Mouse (Mus musculus) embryo, embryonic 10 days (tissue): ENCODE measurements around the gene Ctps.
"Not testable (repeated sequence)": the region's sequence is repeated elsewhere in the genome, so short reads cannot be mapped to it uniquely, and the experiment has no call there.

Experiments
- DNase-seq: peaks from one replicate; pipeline ENCODE4 v3.0.0-alpha.2; 2015; ENCODE audit warnings: low spot score

The Ctps gene

DNA sequence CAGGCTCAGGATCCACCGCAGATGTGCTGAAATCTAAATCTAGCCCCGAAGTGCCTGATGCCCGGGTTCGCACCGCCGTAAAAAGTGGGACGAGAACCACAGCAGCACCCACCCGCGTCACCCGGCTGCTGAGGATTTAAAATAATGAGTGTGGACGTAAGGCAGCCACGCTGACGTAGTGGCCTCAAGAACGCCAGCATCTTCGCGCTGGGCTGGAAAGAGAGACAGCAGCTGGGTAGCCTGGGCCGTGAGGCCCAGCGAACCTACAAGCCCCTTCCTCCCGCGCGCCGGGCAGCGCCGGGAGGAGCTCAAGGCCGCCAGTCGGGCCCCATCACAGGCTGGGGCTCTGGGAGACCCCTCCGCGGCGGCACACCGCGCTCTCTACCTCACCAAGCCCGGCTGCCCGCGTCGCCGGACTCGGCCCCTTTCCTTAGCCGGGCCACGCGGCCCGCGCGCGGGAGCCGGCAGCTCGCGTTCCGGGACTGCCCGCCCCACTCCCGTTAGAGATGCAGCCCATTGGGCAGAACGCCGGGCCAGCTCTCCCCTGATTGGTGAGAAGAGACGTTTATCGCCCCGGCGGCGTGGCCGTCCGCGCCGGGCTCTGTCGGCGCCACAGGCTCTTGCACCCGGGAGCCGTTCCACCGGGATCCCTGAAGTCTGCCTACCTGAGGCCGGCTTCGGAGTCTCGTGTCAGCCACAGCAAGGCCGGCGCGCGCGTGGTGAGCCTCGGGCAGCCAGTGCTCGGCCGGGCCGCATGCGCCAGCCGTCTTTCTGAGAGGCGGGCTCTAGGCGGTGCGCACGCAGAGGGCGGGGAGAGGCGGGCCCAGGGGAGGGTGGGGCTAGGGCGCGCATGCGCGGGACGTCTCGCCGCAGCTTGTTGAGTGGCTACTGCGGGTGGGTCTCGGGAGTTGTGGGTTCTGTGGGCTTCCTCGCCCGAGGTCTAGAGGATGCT, at the start of gene Ctps:
Gene Ctps, minus strand, starts transcription at position 791 of the 952 bp plus-strand sequence.
- DNase-seq = peak; percentile 95

DNA sequence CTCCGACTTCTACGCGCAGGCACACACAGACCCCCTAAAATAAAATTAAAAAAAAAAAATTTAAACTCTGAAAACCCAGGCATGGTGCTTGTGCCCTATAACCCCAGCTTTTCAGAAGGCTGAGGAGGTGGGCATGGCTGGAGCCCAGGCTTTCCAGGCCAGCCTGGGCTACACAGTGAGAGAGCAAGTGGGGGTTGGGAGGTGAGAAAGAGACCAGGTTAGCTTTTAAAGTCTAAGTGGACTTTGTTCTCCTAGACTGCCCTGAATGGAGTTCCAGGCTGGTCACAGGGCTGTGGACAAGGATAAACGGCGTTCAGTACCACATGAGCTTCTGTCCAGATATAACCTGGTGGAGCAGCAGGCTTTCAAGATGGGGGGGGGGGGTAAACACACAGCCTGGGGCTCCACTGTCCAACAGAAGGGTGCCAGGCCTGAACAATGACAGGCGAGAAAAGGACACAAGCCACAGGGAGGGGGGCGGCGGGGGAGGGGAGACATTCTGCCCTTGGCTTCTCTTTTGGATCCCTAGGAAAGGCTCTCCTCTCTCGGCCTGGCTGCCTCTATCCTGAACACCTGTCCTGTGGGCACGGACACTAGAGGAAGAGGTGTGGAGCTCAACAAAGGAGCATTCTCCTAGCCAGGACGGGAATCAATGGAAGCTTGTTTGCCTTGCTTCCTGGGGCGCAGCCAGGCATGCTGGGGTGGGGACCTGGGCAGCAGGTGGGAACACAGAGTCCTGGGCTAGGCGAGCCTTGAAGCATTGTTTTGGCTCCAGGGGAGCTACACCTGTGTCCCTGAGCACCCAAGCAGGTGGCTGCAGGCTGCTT, 46.3 kb upstream of the Ctps start:
- DNase-seq = no peak

DNA sequence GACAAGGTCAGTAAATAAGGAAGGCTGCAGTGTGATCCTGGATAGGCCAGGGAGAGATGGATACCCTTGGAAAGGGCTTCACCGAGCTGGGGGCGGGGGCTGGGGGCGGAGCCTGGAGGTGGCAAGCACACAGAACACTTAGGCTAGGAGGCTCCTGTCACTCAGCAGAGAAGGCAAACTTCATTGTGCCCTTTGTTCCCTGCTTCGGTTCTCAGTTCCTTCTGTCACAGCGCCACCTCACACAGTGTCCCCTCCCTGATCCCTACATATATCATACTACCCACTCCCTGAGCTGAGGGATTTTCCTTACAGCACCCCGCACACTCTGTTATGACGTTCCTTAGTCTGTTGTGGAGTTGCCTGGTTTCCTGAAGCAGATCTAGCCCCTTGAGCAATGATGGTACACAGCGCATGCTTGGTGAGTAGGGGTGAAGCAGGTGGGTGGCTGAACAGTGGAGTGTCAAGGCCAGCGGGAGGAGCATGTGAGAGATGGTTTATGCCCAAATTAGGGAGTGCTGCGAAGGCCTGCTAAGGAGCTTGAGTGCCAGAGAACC, 45.5 kb upstream of the Ctps start:
- DNase-seq = peak; percentile 67

DNA sequence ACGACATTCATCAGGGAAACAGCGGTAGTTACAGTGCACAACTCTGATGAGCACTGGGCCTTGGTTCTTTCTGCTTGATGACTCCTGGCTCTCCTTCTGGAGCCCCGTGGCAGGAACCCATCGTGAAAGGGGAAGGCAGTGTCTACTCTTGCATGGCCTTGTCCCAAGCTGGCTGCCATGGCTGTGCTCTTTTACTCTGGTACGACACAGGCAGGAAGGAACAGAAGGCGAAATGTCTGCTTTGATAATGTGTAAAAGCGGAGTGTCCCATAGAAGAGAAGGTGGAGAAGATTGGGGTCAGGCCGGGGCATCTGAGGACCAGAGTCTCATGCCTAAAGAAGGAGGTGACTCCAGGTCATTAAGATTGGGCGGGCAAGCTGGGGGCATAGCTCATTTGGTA, 44.6 kb upstream of the Ctps start:
- DNase-seq = no peak

DNA sequence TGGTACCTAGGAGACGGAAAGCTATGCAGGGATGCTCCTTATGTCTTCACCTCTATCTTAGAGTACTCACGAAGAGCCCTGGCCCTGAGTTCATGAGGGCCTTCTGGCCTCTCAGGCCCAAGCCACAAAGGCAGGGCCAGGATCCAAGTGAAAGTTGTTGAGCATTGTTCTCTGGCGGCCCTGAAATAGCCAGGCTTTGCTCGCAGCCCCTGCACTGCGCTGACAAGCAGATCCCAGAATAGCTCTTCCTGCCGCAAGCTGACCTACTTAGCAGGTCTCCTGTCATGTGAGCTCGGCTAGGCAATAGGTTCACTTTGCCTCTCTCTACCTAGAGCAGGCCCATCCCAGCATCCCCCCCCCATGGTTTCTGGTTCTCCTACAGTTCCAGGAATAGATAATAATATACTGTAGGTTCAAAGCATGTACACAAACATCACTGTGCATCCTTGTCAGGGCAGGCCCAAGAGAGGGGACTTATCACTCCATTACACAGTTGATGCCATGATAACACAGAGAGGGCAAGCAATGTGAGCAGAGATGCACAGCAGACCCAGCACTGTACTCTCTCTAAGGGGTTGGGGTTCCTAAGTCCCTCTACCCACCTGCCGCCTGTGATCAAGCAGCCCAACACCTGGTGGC, 43.7 kb upstream of the Ctps start:
- peak; percentile 19 for DNase-seq

DNA sequence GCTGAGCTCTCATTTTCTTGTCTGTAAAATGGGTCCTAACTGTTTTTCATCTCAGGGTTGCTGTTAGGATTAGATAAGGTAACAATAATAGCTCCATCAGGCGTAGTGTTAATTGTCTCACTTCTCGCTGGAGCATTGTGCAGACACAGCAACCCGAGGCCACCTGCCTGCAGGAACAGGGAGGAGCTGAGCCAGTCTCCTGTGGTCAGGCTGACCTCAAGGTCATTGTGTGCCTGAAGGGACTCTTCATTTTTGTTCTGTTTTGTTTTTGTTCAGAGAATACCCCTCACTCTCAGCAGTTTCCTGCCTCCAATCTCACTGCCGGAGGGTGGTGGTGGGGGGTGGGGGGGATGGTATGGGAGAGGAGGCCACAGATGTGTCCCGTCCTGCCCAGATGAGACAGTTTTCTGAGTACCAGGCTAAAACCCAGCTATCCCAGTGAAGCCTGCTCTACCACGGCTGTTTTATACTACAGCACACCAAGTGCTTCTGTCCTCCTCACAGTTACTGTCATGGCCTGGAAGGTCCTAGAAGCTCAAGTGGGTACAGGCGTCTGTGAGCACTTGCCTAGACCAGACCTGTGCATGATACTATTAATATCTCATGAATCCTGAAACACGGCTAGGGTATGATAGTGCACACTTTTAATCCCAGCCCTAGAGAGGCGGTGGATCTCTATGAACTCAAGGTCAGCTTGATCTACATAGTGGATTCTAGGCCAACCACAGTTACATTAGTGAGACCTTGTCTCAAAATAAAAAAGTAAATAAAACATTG, 42.4 kb upstream of the Ctps start:
- peak; percentile 73 for DNase-seq

DNA sequence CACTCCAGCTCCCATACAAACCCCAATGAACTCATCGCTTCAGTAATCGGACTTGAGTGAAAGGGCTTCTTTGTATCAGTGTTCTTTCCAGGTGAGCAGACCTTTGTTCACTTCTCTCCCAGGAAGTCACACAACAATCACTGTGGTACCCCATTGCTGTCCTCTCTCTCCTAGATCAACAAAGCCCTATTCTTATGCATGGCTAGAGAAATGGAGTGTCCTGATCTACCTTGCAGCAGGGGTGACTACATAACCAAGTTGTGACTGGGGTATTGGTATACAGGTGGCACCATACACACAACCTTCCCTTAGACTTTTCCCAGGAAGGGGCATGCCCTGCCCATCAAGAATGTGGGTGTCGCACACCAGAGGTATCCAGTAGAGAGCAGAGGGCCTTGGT, 40.9 kb upstream of the Ctps start:
- DNase-seq = no peak

DNA sequence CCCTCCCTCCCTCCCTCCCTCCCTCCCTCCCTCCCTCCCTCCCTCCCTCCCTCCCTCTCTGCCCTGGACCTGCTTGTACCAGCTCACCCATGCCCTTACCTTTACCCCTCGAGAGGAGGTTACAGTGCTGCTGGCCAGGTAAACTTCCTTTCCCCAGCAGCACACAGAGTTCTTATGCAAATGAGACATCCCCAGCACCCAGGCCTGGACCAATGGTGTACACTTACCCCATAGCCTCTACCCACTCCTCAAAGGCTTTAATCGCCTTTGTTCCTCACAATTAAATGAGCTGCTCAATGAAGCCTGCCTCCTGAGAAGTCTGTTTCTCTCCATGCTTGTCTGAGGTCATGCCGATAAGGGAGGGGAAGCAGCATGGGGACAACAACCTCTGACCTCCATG, 36.9 kb upstream of the Ctps start:
- DNase-seq = no peak

DNA sequence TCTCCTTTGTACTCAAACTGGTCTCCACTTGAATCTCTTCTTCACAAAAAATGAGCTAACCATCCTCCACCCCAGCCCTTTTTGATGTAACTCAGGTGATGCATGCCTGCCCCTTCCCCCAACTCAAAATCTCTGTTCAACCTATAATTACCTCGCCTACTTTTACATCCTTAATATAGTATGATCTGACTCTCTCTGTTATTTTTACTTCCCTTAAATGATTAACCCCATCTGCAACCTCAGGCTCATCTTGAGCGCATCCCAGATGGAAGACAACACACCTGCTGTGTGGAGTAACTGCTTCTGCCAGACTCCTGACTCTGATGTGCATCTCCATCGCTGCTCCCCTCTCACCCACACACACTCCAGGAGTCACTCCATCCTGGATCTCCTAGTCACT, 32.6 kb upstream of the Ctps start:
- DNase-seq = no peak

DNA sequence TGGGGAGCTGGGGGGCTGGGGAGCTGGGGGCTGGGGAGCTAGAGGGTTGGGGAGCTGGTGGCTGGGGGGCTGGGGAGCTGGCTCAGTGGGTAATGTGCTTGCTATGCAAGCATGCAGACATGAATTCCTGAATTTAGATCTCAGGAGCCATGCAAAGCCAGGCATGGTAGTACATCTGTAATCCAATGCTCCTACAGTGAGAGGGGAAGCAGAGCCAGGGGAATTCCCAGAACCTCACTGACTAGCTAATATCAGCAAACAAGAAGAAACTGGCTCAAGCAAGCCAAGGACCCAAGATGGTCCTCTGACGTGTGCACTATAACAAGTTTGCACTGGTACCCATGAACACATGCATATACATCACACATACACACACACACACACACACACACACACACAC, 31.7 kb upstream of the Ctps start:
- DNase-seq = no peak

DNA sequence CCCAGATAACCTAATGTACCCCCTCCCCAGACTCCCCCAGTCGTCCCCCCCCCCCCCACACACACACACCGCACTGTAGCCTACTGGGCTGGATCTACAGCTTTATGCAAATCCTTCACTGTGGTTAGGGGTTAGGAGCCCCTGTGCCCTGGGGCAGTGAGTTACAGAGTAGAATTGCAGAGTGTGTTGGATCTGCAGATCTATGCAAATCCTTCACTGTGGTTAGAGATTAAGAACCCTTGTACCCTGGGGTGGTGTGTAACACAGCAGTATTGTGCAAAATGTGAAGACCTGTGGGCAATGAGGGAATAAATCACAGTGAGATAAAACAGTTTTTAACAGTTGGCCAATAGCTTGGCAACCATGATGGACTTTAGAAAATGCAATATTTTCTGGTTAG, 28.8 kb upstream of the Ctps start:
- DNase-seq = no peak

DNA sequence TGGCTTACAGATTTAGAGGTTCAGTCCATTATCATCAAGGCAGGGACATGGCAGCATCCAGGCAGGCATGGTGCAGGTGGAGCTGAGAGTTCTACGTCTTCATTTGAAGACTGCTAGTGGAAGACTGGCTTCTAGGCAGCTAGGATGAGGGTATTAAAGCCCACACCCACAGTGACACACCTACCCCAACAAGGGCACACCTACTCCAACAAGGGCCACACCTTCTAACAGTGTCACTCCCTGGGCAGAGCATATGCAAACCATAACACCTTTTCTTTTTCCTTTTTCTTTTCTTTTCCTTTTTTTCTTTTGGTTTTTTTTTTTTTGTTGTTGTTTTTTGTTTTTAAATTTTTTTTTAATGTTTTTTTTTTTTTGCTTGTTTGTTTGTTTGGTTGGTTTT, 26.1 kb upstream of the Ctps start:
- DNase-seq = not testable (repeated sequence)

DNA sequence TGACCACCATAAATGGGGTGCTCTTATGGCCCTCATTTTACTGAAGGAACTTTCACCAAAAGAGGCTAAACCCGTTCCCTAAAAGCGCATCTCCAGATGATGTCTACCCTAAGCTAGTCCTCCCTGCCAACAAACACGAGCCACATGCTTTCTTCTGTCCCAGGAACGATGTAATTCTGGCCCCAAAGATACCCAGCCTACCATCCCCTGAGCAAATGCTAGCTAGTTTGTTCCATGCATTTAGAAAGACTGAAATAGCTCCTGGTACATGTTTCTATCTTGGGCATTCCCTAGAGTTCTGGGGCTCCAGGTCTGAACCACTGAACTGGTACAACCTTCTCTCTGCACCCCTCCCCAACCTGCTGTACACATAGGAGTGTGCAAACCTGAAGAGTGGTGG, 20.9 kb upstream of the Ctps start:
- DNase-seq = no peak

DNA sequence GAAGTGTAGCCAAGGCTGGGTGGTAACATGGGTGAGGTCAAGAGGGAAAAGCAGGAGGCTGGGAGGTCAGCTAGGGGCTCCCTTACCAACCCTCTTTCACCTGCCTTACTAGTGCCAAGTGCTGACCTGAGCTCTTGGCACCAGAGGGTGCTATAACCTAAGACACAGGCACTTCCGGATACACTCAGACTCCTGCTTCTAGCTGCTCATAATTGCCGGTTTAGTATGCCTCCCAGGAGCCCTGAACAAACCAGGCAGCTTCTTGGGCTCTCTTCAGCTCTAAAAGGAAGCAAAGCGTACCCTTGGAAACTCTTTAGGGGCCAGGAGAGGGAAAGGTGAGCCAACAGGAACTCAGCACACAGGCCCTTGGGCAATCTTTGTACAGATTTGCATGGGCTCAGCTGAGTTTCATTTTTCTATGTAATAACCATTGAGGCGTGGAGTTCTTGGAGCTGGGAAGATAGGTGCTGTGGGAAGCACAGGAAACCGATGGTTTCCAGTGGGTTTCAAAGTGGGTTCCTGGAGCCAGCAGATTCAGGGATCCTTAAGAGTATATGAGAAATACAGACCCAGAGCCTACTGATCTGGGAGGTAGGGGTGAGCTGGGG, 19.8 kb upstream of the Ctps start:
- peak; percentile 91 for DNase-seq

DNA sequence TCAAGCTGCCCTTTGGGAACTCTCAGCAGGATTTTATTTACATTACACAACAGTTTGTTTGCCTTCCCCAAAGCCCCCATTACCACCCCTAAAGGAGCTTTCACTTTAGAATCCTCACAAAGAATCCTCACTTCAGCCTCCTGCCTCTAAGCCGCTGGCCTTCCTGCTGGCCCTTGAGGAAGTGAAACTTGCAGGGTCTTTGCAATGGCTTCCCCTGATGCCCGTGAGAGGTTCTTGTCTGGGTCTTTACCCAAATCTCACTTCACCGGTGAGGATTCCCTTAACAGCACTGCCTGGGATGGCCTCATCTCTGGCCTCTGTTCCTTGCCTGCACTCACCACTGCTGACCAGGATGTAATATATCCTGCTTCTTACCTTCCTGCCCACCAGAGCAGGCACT, 19.0 kb upstream of the Ctps start:
- no peak for DNase-seq

DNA sequence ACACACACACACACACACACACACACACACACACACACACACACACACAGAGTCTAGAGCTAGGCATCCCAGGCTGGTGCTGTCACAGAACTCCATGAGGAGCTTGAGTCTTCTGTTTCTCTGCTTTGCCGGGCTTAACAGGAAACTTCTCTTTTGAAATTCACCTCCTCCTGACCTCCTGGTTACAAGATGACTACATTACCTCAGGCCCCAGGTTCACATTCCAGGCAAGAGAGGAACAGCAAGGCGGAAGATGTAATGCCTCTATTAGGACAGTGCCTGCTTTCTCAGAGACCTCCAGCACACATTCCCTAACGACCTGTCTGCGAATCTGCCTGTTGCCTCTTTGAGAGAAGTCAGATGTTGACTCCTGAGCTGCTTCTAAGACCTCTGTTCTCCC, 18.4 kb upstream of the Ctps start, which contains the start of gene Gm8439:
Gene Gm8439, plus strand, starts transcription at position 301 of the 400 bp plus-strand sequence.
- no peak for DNase-seq

DNA sequence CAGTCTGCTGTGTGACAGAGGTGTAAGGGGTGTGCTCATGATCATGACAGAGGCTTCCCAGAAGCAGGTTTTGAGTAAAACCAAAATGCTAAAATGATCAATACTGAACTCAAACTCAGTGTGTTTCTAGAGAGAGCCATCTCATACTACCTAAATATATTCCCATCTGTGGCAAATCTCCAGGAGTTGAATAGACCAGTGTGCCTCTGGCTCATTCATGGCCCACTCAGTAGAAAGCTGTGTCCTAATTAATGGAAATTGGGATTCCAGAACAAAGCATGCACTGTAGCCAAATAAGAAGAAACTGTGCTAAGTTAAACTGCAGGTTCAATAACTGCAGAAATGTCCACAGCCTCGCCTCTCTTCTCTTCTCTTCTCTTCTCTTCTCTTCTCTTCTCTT, 16.9 kb upstream of the Ctps start:
- no peak for DNase-seq

DNA sequence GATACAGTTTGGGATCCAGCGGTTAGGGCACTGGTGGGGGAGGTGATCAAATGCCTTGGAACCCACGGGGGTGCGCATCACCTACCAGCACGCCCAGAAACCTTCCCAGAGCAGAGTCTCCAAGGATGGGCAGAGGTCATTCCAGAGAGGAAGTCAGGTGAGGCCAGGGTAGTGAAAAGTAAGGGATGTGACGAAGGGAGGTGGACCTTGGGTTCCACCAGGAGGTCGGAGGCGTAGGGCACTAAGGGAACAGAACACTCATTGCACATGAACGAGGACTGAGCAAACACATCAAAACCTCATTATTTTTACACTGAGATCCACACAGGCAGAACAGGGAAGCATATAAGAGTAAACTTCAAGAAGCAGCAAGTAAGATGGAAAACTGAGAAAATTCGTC, 11.6 kb upstream of the Ctps start:
- no peak for DNase-seq

DNA sequence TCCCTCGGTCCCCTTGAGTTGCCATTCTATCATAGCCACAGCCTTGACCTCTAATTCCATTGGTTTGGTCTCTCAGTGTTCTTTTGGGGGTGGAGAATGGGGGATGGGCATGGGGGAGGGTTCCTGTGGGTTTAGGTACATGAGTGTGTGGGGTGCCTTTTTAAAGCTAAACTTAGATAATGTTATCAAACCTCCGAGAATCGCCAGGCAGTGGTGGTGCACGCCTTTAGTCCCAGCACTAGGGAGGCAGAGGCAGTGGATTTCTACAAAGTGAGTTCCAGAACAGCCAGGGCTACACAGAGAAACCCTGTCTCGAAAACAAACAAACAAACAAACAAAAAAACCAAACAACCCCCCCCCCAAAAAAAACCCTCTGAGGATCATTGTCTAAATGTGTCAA, 10.8 kb upstream of the Ctps start:
- no peak for DNase-seq

DNA sequence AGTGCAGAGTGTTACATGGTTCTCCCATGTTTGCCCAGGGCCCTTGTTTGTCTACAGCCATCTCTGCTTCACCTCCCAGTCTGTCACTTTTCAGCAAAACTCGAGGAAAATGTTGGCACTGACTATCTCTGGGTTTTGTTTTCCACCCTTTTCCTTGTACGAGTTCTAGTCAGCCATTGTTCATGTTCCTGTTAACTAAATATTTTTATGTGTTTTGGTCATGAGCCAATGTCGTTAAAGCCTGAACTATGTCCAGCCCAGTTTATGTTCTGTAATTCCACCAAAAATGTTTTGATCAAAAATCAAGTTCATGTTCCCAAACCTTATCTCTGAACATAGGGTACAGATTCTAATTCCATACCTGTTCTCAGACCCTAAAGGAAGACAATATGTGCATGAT, 1.6 kb upstream of the Ctps start:
- no peak for DNase-seq

DNA sequence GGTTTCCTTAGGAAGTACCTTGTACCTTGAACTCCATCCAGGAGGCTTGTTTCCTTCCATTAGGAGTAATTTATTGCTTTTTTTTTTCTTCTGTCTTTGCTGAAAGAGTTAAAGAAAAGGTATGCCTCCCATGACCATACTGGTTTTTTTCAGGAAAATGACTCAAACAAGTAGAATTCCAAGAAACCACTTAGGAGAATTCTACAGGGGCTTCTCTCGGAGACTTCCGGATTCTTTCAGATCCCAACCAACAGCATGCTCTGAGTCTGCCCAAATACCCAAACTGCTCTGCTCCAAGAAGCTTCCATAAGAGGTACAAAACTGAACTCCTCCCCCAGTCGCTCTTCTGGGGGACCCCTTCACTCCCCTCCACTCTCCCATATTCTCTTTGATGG, 991 bp upstream of the Ctps start:
- DNase-seq = no peak
